Mouse (Mus musculus): ENCODE measurements around the gene Zfyve21.

The Zfyve21 gene

DNA sequence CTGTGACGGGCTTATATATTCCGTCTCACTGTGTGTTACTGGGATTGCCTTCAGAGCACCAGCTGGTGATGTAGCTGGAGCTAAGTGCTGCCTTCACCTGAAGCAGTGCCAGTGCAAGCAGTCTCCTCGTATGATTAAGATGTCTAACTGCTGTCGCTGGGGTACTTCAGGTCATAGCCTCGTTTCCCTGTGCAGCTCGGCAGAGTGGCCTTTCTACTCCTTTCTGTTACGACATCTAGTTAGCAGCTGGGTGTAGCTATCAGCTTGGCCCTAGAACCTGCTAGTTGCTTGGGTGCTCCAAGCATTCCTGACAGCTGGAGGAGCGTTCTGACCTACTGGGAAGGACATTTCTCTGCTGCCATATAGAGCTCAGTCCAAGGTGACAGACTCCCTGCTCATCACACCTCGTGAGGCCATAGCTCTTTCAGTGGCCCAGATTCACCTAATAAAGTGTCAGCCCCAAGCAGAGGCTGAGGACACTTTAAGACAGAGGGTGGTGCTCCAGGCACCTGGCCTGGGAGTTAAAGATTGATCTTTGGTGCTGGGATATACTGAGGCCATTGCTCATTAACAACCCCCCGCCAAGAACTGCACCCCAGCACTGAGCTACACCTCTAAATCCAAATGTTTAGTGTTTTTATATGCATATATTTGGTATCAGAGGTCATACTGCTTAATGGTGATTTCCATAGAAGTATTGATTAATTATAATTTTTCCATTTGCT is 13.3 kb upstream of the Zfyve21 start:
- DNase-seq (ENCODE audit: low spot score in 2 of 2) = no peak

DNA sequence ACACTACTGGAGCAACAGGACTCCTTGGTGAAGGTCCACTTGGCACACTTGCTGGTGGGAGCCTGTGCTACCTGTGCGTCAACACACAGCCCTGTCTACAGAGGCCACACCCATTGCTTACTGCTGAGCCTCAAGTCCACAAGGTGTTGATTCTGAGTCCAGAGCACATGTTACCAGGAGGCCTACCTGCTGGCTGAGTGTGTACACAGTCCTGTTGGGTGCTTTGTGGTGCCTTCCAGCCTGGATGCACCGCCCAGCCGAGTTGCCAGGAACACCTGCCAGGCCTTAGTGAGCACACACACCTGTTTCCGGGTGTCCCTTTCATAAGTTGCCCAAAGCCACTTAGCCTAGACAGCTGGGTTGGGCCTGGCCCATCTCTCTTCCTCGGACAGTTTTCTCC is 10.4 kb upstream of the Zfyve21 start:
- no peak for DNase-seq (ENCODE audit: low spot score in 2 of 2)

DNA sequence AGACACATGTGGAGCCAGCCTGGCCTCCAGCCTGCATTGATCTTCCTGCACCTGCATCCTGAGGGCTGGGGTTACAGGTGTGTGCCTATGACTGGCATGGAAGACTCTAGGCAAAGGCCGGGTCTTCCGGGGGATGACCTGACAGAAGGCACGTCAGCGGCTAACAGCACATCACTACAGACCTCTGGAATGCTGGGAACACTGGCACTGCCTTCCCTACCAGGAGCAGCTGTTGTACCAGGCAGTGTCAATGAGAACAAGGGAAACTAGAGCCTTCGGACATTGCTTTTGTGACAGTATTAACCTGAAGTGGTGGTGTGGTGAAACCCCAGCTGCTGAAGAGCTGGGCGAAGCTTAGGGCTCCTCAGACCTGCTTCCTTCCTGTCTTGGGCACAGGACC is 5.2 kb upstream of the Zfyve21 start:
- DNase-seq (ENCODE audit: low spot score in 2 of 2) = no peak

- peak; percentile 31 to 43 for DNase-seq (ENCODE audit: low spot score in 2 of 2)
Measured at GRCm38 (mm10) chr12:111809762-111810161, 4.2 kb upstream of the Zfyve21 start.

GRCm38 (mm10) chr12:111812075-111812474 is 1.9 kb upstream of the Zfyve21 start:
- no peak for DNase-seq (ENCODE audit: low spot score in 2 of 2)

DNA sequence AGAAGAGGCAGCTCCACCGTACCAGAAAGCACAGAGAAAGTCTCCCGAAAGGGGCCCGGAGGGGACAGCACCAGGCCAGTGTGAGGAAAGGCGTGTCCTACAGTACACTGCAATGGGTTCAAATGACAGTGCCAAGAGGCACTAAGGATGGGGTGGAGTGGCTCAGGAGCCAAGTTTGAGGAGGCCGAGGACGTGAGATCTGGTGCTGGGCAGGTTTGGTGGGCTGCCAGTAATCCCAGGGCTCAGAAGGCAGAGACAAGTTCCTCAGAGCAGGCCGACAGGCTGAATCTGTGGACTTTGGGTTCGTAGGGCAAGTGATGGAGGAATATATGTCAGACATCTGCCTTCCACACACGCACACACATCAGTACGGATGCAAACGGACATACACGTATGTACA is 1.4 kb upstream of the Zfyve21 start:
- DNase-seq (ENCODE audit: low spot score in 2 of 2) = no peak

- no peak for DNase-seq (ENCODE audit: low spot score in 2 of 2)
Measured at GRCm38 (mm10) chr12:111813111-111813765, 732 bp upstream of the Zfyve21 start.

DNA sequence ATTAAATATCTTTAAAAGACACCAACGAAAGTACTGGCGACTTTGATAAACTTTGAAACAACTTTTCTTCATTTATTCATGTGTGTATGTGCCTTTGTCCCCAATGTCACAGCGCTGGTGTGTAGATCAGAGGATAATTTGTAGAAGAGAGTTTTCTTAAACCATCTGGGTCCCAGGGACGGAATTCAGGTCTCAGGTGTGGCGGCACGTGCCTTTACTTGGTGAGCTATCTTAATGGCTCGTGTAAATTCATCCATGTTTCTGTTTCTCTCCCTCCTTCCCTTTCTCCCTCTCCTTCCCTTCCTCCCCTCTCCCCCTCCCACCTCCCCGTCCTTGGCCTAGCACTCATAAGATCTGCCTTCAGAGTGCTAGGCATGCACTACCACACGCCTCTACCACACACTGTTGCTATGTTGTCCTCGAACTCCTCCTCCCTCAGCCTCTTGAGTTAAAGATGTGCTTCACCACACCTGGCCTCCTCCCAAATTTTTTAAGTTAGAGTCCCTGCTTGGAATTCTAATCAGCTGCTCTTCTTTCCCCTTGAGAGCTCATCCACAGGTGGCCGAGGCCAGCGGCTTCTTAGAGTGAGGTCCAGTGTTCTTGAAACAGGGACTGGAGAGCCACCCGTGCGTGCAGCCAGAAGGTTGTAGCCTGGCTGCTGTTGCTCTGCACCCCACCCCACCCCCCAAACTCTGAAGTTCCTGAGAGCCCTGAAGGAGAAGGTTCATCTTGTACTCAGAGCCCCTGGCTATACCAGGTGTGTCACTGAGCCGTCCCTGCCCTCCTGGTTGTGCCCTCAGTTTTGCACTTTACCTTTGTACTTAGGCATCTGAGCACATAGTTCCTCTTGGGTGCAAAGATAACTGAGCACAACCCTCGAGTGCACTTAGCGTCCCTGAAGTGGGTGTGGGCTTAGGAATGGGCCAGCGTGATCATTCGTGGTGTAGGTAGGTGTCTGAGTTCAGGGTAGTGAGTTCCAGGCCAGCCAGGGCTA is 1.1 kb downstream of the Zfyve21 start:
- DNase-seq (ENCODE audit: low spot score in 2 of 2) = no peak

- peak in 1 of 2 experiments; percentile 45 for DNase-seq (ENCODE audit: low spot score in 2 of 2)
Measured at GRCm38 (mm10) chr12:111816528-111816927, 2.6 kb downstream of the Zfyve21 start.

GRCm38 (mm10) chr12:111816967-111817366 is 3.0 kb downstream of the Zfyve21 start:
- no peak for DNase-seq (ENCODE audit: low spot score in 2 of 2)

DNA sequence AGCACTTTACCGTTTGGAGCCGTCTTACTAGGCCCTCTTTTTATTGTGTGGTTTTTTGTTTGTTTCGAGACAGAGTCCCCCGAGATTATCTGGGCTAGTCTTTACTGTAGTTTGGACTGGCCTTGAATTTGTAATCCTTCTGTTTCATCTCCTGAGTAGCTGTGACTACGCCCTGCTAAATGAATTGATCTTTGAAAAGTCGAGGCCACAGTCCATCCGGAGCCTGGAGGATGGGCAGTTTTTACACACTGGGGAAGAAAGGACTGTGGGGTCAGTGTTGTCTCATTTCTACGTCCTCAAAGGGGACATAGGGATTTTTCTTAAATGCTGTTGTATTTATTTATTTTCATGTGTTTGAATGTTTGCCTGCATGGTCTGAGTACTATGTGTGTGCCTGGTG is 4.0 kb downstream of the Zfyve21 start:
- DNase-seq (ENCODE audit: low spot score in 2 of 2) = no peak

GRCm38 (mm10) chr12:111819936-111820335 is 6.0 kb downstream of the Zfyve21 start:
- DNase-seq (ENCODE audit: low spot score in 2 of 2) = no peak

DNA sequence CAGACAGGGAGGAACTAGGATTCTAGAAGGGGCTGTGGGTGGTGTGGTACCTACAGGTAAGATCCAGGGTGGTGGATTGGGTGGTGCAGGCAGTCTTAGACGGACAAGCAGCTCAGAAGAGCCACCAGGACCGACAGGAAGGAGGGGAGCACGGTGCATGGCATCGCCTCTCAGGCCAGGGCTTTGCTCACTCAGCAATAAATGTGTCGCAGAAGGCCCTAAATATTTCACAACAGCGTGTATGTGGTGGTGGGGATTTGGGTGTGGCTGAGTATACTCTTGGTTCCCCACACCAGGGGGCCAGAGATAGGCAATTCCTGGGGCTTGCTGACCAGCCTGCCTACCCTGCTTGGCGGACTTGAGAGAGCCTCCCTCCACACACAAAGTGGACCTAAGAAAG is 6.7 kb downstream of the Zfyve21 start:
- DNase-seq (ENCODE audit: low spot score in 2 of 2) = no peak

DNA sequence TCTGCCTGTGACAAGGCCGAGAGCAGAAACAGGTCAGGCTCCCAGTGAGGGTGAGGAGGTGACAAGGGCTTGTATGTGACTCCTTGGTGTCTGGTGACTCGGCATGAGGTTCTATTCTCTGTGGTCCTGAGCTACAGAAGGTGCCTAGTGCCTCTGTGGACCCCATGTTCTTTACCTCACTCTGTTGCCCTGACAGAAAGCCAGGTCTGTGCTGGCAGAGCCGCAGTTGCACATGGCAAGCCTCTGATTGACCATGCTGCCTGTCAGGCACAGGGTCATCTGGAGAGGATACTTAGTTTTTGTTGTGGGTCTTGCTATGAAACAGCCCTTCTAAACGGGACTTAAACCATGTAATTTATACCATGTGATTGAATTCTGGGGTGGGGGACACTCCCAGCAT is 8.0 kb downstream of the Zfyve21 start:
- DNase-seq (ENCODE audit: low spot score in 2 of 2) = no peak

DNA sequence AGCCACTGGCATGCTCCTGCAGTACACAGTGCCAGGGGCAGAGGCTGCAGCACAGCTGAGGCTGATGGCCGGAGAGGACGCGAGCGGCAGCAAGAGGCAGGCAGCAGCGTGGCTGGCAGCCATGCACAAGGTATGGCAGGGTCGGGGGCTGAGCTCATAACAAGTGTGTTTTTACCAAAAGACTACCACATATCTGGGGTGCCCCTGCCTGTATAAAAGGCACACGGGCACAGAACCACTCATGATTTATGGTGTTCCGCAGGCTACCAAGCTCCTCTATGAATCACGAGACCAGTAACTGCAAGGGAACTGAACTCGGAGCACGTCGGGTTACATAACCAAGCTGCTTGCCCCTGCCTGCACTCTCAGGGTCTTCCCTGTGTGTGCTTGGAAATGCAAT is 13.6 kb downstream of the Zfyve21 start:
- DNase-seq (ENCODE audit: low spot score in 2 of 2) = no peak

- no peak for DNase-seq (ENCODE audit: low spot score in 2 of 2)
Measured at GRCm38 (mm10) chr12:111829447-111829846, 15.5 kb downstream of the Zfyve21 start.

DNA sequence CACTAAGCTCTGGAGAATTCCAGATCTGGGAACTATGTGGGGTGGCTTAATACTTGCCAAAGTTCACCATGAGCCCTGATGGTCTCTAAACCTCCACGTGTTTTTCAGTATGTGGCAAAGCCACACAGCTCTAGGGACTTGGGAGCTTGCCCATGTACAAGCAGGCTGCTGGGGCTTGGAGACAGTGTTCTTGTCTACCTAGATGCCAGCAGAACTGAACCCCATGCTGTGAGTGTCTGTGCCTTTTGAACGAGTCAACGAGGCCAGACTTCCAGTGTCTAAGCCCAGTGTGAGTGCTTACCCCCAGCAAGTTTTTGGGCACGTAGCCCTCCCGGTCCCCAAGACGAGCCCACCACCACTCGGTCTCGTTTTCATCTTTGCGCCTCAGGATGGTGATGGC is 16.0 kb downstream of the Zfyve21 start:
- DNase-seq (ENCODE audit: low spot score in 2 of 2) = no peak

GRCm38 (mm10) chr12:111830375-111830774 is 16.4 kb downstream of the Zfyve21 start:
- no peak for DNase-seq (ENCODE audit: low spot score in 2 of 2)

DNA sequence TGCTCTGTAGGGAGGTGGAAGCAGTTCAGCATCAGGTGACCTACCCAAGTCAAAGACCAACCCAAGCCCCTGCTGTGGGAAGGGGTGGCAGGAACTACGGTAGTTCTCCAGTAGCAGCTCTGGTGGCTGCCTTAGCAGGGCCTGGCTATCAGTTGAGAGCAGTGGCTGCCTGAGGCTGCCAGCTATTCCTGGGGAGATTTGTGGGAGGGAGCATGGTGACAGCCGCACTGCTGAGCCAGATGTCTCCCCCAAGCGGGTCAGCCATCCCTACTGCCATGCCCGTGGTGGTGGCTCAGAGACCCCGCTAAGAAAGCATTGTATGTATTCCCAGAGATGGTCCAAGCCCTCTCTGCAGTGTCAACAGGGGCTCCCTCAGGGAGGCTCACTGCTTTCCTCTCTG is 18.7 kb downstream of the Zfyve21 start:
- DNase-seq (ENCODE audit: low spot score in 2 of 2) = no peak

DNA sequence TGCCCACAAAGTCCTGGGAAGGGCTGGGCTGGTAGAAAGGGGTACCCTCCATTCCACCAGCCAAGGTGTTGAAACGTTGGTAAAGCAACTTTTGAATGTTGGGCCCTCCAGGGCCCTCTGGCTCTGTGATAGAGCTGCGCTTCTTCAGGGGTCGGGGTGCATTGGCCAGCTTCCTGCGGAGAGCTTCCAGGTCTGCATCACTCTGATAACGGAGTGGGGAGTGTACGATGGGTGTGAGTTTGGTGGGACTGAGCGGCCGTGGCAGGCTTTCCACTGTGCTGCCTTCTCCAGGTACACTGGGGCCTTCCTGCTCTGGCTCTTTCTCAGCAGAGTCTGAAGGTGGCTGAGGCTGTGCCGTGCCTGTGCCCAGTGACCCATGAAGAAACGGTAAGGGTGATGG is 19.5 kb downstream of the Zfyve21 start:
- no peak for DNase-seq (ENCODE audit: low spot score in 2 of 2)

GRCm38 (mm10) chr12:111842565-111843433 is 28.8 kb downstream of the Zfyve21 start:
- DNase-seq (ENCODE audit: low spot score in 2 of 2) = no peak

Data from frontal cortex, postnatal 25 days (tissue).